Mouse (Mus musculus) midbrain, embryonic 14.5 days (tissue): ENCODE measurements at regions not wholly inside any gene's neighbourhood (a gene's known extent, or its start where the extent isn't known, plus 50 kb on each side); places are given as distances from the start of the nearest gene placed in this dataset.

Experiments
- ATAC-seq: fragments of 200-750 bp; cut with Nextera tagmentation; 2 replicates; pipeline ENCODE4 v1.8.0; 2017; ENCODE audit warnings: moderate number of reproducible peaks, moderate library complexity; ENCODE audit not compliant: low FRiP score, low TSS enrichment
- DNase-seq: peaks from one replicate; pipeline ENCODE4 v3.0.0-alpha.2; 2015
- H3K27ac ChIP-seq: fragments of 300-500 bp; sonication (generic); replicated peaks from 2 replicates; pipeline ENCODE4 v1.5.1; 2014; ENCODE audit warnings: mild to moderate bottlenecking, low read depth, low read length, moderate library complexity
- H3K27me3 ChIP-seq: fragments of 300-500 bp; sonication (generic); 2 replicates; pipeline ENCODE4 v1.6.1; 2014; ENCODE audit warnings: low read length, control low read depth, mixed read lengths; ENCODE audit not compliant: control insufficient read depth, insufficient read depth
- H3K36me3 ChIP-seq: fragments of 300-500 bp; sonication (generic); 2 replicates; pipeline ENCODE4 v1.6.1; 2014; ENCODE audit warnings: low read length, control low read depth; ENCODE audit not compliant: control insufficient read depth, insufficient read depth
- H3K4me1 ChIP-seq: fragments of 300-500 bp; sonication (generic); 2 replicates; pipeline ENCODE4 v1.6.1; 2014; ENCODE audit warnings: mild to moderate bottlenecking, antibody characterized with exemption, low read length, control low read depth; ENCODE audit not compliant: control insufficient read depth, insufficient read depth
- H3K4me2 ChIP-seq: fragments of 300-500 bp; sonication (generic); 2 replicates; pipeline ENCODE4 v1.6.1; 2014; ENCODE audit warnings: mild to moderate bottlenecking, low read length, moderate library complexity
- H3K4me3 ChIP-seq: fragments of 300-500 bp; sonication (generic); replicated peaks from 2 replicates; pipeline ENCODE4 v1.5.1; 2014; ENCODE audit warnings: low read depth, low read length
- H3K9ac ChIP-seq: fragments of 300-500 bp; sonication (generic); replicated peaks from 2 replicates; pipeline ENCODE4 v1.6.1; 2014; ENCODE audit warnings: mild to moderate bottlenecking, low read length, moderate library complexity
- H3K9me3 ChIP-seq: fragments of 300-500 bp; sonication (generic); 2 replicates; pipeline ENCODE4 v1.6.1; 2016; ENCODE audit warnings: low read length, control low read depth, mixed read lengths; ENCODE audit not compliant: control insufficient read depth
- WGBS: fragments of 180-500 bp; shearing (Covaris S2); extraction: QIAGEN DNeasy Blood & Tissue Kit; methylation state at CpG from one replicate; pipeline ENCODE4 v1.1.7; 2014; 5-methylcytosine and 5-hydroxymethylcytosine counted together

DNA sequence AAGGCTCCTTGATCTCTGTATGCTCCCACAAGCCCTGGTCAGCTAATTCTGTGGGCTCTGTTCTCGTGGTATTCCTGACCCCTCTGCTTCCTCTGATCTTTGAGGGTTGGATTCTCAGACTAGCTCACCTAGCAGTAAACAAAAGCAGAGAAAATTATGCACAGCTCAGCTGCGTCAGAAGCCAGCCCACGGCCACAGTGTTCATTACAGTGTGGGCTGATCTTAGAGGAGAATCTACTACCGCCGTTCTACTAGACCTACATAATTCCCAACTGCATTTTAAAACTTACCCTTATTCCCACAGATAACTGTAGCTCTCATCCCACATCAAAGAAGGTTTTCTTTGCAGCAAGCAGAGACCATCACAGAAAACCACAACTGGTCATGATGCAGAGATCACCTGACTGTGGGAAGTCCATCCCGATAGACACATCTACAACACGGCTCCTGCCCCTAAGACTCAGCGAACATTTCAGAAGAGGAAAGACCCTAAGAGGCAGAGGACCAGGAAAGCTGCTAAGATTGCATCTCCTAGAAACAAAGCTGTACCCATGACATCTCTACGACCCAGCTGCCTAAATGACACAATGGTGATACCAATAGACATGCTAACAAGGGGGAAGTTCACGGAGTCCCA lies 49.8 kb upstream of the Ralgps2 start:
- Histone ChIP-seq H3K27me3 (no peaks in the 10 kb centered on the region), H3K9me3 (no peaks in the 10 kb centered on the region), H3K4me2 (no peak overlapping the region), H3K27ac (no peak overlapping the region), H3K36me3 (no peaks in the 10 kb centered on the region), H3K4me3 (no peak overlapping the region), H3K9ac (no peak overlapping the region), H3K4me1 (peaks cover 14% of the 10 kb centered on the region)
- ATAC-seq: 0 out of 2 replicates have a peak, but pooled peaks have one; percentile 15
- DNase-seq: no peak
- 66% methylated on average over 10 of the region's 10 CpGs for WGBS
